Mouse (Mus musculus): ENCODE data around the gene Mfsd2b.

DNA sequence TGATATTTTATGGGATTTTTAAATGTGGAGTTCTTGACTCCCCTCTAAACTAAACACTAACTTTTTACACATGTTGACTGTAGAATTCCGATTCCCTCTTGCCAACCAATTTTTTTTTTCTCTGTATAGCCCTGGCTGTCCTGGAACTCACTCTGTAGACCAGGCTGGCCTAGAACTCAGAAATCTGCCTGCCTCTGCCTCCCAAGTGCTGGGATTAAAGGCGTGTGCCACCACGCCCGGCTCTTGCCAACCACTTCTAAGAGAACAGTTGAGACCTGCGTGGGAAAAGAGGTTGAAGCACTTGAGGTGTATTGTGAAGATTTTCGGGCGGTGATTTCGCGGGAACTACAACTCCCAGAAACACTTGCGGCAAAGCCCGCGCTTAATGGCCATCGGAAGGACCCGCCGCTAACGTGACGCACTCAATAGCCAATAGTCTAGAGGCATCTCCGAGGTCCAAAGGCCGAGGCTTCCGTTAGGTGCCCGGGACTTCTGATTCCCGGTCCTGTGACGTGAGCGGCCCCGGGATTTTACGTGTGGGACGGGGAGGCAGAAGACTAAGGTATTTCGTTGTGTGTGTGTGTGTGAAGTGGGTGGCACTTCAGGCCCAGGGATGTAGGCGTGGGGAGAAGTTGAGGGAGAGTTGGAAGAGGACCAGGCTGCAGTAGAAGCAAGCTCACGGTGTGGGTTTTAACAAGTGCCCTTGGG, 31.1 kb downstream of the Mfsd2b start, which contains the start of gene Wdcp:
- no peak; the same call in 1 of the 2 replicates for TF ChIP-seq POLR2A (IDR thresholded peaks at IDR 0.05; ENCODE audit: borderline replicate concordance, extremely low read depth, insufficient read depth, insufficient read length, poor library complexity, severe bottlenecking)
- TF ChIP-seq CTCF (IDR thresholded peaks at IDR 0.05; ENCODE audit: borderline replicate concordance, extremely low read depth, insufficient read depth, insufficient read length): no peak
